Mouse (Mus musculus) T-cell, adult 2 months (primary cell): ENCODE results near the gene Atp2c1.
A peak's percentile ranks its signal among the peaks of the same experiment; 100 is the strongest.

Source experiments
- DNase-seq: peaks from one replicate; pipeline ENCODE4 v3.0.0; 2022; ENCODE audit warnings: low spot score

Atp2c1 gene

DNA sequence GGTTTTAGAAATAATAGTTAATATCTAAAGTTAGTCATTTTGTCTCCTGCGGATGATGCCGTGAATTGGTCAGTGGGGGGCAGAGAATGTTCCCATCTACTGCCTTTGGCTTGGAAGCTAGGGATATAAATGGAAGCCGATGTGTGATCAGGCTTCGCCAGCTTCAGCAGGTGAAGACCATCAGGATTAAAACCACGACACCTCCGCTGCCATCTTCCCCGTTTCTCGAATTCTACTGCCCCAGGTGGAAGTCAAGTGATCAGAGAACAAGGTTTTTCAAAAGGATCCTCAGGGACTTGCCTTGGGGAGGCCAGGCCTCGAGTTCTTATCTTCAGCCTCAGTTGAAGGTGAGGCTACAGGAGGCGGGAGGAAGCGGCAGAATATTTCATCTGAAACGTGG, at the start of gene Atp2c1:
Gene Atp2c1 (minus strand): TSS at position 101 of the 400 bp plus-strand sequence.
- no peak for DNase-seq

DNA sequence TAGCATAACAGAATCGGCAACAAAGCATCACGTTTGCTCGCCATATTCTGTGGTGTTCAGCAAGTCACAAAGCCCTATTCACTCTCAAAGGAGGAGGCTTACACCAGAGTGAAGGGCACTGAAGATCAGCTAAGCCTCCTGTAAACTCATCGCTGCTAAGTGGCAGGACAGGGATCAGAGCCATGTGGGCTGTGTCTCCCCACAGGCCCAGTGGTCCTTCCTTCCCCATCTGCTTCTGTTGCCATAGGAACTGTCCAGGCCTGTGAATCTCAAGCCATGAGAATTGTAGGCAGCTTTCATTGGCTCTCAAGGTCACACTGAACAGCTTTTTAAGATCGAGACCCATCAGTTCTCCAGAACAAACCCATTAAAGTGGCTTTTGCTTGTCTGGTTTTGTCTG, 30.3 kb upstream of the Atp2c1 start:
- DNase-seq = no peak

- no peak for DNase-seq
Measured at GRCm38 (mm10) chr9:105556141-105556735, 29.1 kb upstream of the Atp2c1 start.

- no peak for DNase-seq
Measured at GRCm38 (mm10) chr9:105554439-105554807, 27.3 kb upstream of the Atp2c1 start.

GRCm38 (mm10) chr9:105553629-105554438, 26.7 kb upstream of the Atp2c1 start:
- no peak for DNase-seq

- DNase-seq = no peak
Measured at GRCm38 (mm10) chr9:105551407-105551806, 24.3 kb upstream of the Atp2c1 start.

DNA sequence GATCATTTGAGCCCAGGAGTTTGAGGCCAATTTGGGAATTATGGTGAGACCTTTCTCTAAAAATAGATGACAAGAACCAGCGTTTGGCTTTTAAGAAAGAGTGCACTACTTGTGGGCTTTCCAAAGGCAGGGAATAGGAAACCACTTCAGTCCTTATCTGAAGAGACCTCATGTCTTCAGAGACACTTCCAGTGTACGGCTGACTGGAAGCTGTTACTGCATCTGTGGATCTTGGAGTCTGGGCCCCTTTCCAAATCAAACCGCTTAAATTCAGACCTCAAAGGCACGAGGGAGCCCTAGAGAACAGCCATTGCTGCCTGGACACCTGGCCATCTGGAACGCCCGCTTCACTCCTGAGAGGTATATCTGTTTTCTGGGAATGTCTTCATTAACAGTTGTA, 22.0 kb upstream of the Atp2c1 start:
- no peak for DNase-seq

DNA sequence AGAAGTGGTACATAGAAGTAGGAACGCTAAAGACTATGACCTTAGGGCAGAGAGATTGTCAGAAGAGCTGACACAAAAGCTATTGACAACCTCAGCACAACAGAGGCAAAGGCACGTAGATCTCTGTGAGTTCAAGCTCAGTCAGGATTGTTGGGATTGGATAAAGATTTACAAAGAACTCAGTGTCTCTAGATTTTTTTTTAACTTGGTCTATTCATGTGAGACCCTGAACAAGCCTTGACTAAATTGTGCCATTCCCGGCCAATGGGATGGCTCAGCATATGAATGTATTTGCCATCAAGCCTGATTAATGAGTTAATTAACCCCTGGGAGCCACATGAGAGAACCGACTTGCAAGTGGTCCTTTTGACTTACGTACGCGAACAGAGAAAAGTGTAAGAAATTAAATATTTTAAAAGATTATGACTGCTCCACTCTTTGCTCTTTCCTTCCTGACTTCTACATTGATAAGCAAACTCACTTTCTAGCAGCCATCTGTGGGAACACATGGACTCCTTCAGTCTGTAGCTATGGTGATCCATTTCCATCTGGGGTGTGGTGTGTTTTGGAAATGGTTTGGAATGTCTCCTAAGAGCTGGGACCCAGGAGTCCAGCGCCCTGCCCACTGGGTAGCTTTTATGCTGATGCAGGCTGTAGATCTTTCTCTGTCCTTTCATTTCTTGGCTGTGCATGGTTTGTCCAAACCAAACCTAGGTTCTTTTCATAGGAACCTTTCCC, 17.1 kb upstream of the Atp2c1 start:
- no peak for DNase-seq

DNA sequence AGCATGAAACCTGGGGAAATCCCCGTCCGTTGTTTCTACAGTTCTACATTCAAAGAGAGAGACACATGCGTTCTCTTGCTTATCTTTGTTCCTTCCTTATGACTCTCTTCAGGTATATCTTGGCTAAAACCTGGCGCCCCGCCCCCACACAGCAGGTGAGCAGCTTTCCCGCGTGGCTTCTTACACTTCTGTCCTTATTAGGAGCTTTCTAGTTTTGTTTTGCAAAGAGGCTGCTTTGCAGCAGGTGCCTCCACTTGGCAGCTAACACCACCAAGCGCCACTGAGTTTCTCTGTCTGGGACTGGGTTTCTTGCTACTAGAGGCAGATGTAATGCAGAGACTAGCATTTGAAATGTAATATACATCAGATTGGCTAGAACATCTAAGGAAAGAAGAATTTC, 10.4 kb upstream of the Atp2c1 start:
- no peak for DNase-seq

- no peak for DNase-seq
Measured at GRCm38 (mm10) chr9:105536877-105537276, 9.8 kb upstream of the Atp2c1 start.

- DNase-seq = no peak
Measured at GRCm38 (mm10) chr9:105525355-105525754, 1.8 kb downstream of the Atp2c1 start.

GRCm38 (mm10) chr9:105523038-105523437, 4.1 kb downstream of the Atp2c1 start:
- no peak for DNase-seq

GRCm38 (mm10) chr9:105522063-105522462, 5.1 kb downstream of the Atp2c1 start:
- no peak for DNase-seq

- no peak for DNase-seq
Measured at GRCm38 (mm10) chr9:105520776-105521552, 6.2 kb downstream of the Atp2c1 start.

DNA sequence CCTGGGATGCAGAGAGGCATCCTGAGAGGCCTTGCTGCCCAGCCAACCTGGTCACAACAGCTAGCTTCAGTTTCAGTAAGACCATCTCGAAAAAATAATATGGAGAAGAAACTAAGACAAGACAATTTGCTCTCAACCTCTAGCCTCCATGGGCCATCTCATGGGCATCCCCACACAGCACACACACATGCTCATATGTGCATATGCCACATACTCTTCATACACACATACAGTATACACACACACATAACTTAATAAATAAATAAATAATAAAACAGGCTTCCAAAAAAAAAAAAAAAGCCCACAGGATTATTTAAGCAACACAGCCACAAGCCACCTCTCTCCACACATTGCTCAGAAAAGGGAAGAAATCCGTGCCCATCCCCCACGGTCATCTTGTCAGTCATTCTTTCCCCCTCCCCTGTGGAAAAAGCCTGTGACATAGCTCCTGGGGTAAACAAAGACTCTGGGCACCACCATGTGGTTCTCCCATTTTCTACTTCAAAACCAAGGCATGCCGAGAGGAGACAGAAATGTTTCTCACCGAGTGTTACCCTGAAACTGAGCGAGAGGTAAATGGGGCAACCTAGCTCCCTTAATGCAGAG, 7.7 kb downstream of the Atp2c1 start:
- no peak for DNase-seq

DNA sequence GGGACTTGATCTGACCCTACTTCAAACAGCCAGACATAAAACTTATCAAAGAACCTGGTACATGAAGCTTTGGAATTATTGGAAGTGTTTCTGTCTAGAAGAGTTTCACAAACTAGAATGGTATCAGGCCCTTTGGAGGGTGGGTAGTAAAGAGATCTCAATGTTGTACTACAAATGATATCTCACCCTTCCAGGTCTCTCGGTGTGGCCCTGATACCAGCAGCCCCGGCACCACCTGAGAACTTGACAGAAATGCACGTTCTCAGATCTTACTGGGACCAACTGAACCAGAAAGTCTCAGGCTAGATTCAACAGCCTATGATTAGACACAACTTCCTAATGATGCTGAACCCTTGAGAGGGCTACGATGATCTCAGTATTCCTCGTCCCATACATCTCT, 23.4 kb downstream of the Atp2c1 start:
- no peak for DNase-seq

- no peak for DNase-seq
Measured at GRCm38 (mm10) chr9:105502389-105502788, 24.7 kb downstream of the Atp2c1 start.

DNA sequence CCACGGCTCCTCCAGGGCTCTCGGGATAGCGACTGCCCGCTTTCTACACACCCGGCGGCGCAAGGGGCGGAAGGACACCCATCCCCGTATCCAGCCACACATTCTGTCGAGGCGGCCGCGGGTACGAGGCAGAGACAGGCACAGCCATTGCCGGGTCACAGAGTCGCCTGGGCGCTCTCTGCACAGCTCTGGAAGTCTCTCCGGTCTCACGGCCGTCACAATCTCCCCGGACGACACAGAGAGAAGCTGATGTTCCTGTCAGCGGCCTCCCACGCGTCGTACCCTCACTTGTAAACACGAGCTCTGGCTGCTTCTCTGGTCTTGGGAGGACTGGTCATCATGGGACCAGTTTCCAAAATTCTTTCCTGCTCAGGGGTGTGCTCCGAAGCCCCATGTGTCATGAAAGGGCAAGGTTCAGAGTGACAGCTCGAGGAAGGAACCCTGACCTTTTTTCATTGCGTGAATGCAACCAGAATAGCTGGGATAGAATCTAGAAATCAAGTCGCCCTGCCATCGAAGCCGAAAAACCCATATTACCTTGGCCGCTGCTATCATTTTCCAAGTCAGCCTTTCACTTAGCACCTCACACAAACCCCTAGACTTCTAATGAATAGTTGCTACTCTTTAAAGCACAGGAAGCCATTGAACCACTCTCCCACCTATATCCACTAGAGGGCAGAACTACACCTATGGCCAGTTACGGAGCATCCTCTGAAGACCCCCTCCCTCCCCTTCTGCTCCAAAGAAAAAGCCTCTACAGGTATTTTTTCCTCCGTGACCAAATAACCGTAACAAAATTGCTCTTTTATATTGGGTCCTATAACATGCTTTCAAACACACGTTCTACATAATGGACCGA, 31.6 kb downstream of the Atp2c1 start:
- DNase-seq = peak; percentile 57

DNA sequence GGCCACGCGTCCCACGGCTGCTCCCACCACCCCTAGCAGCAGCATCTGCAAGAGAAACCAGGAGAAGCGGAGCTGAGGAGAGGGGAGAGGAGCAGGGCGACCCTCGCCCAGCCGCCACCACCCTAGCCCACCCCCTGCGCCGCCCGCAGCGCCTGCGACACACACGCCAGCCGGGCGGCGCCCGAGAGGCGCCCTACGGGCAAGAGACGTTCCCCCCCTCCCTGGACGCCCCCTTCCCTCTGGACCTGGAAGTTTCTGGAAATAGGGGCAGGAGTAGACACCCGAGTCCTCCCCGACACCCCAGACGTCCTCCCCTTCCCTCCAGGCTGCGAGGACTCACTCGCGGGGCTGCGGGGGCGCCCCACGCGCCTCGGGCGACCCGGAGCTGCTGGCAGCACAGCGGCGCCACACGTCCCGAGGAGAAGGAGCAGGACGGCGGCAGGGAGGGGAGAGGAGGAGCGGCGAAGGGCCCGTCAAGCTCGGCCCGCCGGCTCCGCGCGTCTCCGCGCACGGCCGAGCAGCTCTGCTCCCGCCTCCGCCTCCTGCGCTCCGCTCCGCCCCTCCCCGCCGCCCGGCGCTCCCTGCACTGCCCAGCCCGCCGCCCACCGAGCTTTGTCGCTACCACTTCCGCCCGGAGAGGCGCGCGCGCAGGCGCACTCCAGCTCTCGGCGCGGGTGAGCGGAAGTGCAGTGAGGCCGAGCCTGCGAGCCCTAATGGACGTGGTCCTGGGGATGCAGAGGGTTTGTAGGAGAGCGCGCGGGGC, 32.4 kb downstream of the Atp2c1 start:
- DNase-seq = peak; percentile 95

- DNase-seq = no peak
Measured at GRCm38 (mm10) chr9:105492744-105493143, 34.4 kb downstream of the Atp2c1 start.
